Mouse (Mus musculus): ENCODE data around the gene Ssr2.
A peak's percentile ranks its signal among the peaks of the same experiment; 100 is the strongest.
"Not testable (repeated sequence)": the region's sequence is repeated elsewhere in the genome, so short reads cannot be mapped to it uniquely, and the experiment has no call there.

The Ssr2 gene

DNA sequence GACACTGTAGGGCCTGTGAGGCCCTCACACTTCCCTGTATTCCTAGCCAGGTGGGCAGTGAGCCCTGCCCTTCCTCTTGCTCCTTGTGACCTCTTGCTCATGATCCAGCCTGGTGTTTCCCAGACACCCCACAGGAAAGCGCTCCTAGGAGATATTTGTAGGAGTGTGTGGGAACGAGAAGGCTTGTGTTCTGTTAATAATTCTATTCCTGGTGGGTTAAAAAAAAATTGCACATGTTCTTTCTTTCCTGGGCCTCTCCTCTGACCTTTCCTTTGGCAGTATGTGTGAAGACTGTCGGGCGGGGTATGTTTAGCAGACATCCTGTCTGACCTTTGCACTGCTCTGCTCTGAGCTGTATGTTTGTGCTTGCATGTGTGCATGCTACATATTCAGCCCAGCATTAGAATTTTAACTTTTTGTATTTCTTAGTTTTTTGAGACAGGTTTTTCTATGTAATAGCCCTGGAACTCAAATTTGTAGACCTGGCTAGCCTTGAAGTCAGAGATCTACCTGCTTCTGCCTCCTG is 9.1 kb upstream of the Ssr2 start:
- DNase-seq (ENCODE audit: low spot score), result no peak

GRCm38 (mm10) chr3:88567892-88568291 is 7.8 kb upstream of the Ssr2 start:
- no peak for DNase-seq (ENCODE audit: low spot score)

- DNase-seq (ENCODE audit: low spot score), result no peak
Measured at GRCm38 (mm10) chr3:88568615-88569014, 7.1 kb upstream of the Ssr2 start.

GRCm38 (mm10) chr3:88569093-88569492 is 6.6 kb upstream of the Ssr2 start:
- no peak for DNase-seq (ENCODE audit: low spot score)

- DNase-seq (ENCODE audit: low spot score), result no peak
Measured at GRCm38 (mm10) chr3:88569694-88570093, 6.0 kb upstream of the Ssr2 start.

- DNase-seq (ENCODE audit: low spot score), result no peak
Measured at GRCm38 (mm10) chr3:88570341-88570740, 5.3 kb upstream of the Ssr2 start.

- no peak for DNase-seq (ENCODE audit: low spot score)
Measured at GRCm38 (mm10) chr3:88571856-88572255, 3.8 kb upstream of the Ssr2 start.

DNA sequence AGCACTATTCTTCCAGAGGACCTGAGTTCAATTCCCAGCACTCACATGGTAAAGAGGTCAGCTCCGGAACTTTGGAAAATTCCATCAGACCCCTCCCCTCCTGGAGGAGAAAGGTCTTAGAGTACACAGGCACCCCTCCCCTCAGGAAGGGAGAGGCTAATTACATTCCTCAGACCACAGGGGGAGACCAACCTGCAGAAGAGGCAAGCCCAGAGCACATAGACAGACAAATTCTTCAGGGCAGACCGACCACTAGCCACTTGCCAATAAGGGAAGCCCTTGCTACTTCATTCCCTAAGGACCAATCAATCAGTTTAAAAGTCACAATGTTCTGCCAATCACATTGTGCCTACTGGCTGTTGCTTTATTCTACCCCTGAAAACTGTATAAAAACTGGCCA is 2.8 kb upstream of the Ssr2 start:
- no peak for DNase-seq (ENCODE audit: low spot score)

- DNase-seq (ENCODE audit: low spot score), result no peak
Measured at GRCm38 (mm10) chr3:88573810-88574209, 1.9 kb upstream of the Ssr2 start.

DNA sequence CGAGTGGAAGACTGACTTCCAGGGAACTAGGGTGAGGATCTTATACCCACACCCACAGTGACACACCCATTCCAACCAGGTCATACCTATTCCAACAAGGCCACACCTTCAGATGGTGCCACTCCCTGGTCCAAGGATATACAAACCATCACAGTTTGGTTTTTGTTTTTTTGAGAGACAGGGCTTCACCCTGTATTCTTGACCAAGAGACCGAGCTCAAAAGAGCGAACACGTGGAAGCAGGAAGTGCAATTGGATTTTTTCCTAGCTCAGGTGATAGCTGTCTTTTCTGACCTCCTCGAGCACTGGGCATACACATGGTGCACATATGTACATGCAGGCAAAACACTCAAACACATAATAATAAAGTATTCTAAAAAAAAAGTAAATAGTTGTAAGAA is 2.2 kb downstream of the Ssr2 start:
- not testable (repeated sequence) for DNase-seq (ENCODE audit: low spot score)

GRCm38 (mm10) chr3:88578498-88579424 is 3.1 kb downstream of the Ssr2 start:
- DNase-seq (ENCODE audit: low spot score), result no peak

DNA sequence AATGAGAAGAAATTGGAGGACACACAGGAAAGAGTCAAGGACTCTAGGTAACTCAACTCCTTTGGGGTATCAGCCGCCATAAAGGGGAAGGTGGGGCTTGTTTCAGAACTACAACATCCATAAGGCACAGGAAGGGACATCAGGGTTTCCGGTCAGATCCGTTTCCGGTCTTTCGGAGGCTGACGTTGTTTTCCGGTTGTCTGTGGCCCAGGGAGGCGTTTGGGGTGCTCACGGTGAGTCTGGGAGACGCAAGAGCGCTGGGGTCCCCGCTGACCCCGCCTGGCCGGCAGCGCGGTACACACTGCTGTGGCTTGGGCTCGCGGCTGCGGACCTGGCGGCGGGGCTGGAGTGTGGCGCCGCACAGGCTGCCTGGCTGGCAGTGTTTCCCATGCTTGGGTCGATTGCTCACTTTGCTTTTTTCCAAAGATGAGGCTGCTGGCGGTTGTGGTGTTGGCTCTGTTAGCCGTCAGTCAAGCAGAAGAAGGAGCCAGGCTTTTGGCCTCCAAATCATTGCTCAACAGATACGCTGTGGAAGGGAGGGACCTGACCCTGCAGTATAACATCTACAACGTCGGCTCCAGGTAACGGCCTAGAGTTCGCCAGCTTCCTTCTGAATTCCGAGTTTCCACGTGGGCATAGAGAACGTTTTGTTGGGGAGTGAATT is 3.9 kb downstream of the Ssr2 start:
- DNase-seq (ENCODE audit: low spot score), result peak; percentile 53

DNA sequence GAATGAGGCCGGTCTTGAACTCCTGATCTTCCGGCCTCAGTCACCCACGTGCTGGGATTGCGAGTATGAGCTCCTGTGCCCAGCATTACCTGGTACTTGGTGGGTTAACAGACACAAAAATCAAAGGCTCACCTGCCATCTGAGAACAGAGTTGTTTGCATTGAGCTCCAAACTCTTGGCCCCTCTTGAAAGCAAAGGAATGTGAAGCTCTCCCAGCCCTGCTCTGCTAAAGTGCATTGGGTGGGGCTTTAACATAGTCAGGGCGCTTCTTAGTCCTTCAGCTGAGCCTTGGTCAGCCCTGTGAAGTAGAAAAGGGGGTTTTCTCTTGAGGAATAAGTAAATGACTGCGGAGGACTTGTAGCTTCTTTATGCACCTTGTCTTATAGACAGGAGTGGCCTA is 10.1 kb downstream of the Ssr2 start:
- DNase-seq (ENCODE audit: low spot score), result no peak

DNA sequence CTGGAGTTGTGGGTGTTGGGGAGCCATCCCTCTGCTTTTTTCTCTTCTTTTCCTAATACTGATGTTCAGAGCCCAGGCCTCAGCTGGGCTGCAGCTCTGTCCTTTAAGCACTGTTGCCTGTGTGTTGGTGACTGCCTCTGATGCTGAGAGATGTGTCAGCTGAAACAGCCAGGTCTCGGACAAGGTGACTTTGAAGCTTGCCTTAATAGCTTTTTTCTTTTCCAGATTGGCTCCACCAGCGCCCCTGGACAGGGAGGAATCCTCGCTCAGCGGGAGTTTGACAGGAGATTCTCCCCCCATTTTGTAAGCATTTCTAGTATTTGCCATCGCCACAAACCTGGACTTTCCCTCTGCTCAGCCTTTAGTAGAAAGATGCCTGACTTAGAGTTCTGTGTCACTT is 11.0 kb downstream of the Ssr2 start:
- DNase-seq (ENCODE audit: low spot score), result no peak

- no peak for DNase-seq (ENCODE audit: low spot score)
Measured at GRCm38 (mm10) chr3:88590246-88590645, 14.6 kb downstream of the Ssr2 start.

GRCm38 (mm10) chr3:88591044-88591443 is 15.4 kb downstream of the Ssr2 start:
- no peak for DNase-seq (ENCODE audit: low spot score)

DNA sequence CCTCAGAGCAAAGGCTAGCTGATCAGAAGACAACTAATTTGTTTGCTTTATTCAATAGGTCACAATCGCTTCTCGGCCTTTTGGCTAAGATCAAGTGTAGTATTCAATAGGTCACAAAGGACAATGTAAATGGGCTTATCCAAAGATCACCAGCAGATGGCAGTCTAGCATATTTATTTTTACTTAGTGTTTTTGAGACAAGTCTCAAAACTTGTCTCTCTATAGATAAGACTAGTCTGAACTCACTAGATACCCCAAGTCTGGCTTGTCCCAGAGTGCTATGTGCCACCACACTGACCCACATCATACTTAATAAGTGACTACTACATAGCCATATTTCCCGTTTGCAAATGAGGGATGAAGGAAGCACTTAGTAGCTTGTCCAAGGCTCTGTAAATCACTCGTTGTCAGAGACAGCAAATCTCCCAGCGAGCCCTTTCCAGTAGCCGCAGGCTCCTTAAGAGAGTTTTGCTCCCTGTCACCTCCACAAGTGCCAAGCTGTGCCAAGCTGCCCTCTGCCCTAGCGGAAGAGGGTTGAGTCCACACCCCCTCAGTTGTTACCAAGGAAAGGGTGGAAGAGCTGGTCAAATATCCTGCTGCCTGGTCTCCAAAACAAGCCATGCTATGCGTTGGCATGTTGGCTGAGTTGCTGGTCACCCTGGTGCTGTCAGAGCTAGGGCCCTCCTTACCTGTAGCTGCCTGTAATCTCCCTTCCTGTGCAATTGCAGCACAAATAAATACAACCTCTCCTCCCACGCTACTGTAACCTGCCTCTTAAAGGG is 16.5 kb downstream of the Ssr2 start:
- DNase-seq (ENCODE audit: low spot score), result no peak

DNA sequence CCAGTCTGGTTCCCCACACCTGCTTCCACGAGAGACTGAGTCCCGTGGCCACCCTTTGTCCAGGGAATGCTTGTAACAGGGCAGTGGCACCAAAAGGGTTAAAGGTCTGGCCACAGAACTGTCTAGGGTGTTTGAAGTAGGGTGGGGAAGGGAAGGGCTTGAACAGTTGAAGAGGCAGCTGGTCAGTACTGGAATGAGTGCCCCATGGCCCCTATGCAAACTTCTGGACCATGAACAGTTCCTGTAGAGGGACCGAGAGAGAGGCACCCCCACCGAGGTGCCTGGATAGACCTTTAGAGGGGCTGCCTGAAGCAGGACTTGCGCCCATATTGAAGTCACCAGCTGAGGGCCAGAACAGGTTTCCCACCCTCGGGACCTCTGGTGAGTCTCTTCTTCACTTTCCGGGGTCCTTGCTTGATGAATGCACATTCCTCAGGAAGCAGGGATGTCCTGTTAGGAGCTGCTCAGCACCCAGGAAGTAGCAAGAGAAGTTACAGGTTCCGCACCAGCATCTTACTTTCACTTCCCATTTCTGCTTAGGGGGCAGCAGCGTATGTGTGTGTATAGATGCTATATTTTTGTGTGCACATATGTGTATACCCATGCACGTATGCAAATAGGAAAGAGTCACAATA is 17.4 kb downstream of the Ssr2 start:
- no peak for DNase-seq (ENCODE audit: low spot score)

- no peak for DNase-seq (ENCODE audit: low spot score)
Measured at GRCm38 (mm10) chr3:88593893-88594580, 18.4 kb downstream of the Ssr2 start.

DNA sequence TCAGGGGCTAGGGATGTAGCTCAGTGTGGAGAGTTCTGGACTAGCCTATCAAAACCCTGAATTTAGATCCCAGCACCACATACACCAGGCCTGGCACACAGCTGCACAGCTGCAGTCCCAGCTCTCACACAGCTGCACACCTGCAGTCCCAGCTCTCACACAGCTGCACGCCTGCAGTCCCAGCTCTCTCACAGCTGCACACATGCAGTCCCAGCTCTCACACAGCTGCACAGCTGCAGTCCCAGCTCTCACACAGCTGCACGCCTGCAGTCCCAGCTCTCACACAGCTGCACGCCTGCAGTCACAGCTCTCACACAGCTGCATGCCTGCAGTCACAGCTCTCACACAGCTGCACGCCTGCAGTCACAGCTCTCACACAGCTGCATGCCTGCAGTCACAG is 20.9 kb downstream of the Ssr2 start:
- DNase-seq (ENCODE audit: low spot score), result not testable (repeated sequence)

DNA sequence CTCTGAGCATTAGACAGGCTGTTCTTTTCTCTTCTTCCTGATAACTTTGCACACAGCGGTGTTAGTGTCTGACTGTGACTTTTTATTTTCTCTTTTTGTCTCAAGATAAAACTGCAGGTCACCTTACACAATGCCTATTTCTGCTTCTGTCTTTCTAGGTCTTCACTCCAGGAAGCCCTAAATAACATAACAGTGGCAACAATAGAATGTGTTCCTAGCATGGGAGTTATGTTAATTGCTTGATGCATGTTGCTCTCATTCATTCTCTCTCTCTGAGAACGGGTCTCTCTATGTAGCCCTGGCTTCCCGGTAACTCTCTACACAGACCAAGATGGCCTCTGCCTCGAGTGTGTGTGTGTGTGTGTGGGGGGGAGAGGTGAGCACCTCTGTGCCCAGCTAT is 26.8 kb downstream of the Ssr2 start:
- DNase-seq (ENCODE audit: low spot score), result no peak
